Mouse (Mus musculus): ENCODE results near the gene Gpr75. TPM values are rescaled to one million over a fixed set of nuclear protein-coding genes. Genes with fewer than 3 reads are reported as not detected.

Gpr75 gene
- polyA plus RNA-seq (2015; fragmentation: Nextera tagmentation; extraction: Ambion mirVana) = 0.32 and 0.36 TPM in 2 replicates

DNA sequence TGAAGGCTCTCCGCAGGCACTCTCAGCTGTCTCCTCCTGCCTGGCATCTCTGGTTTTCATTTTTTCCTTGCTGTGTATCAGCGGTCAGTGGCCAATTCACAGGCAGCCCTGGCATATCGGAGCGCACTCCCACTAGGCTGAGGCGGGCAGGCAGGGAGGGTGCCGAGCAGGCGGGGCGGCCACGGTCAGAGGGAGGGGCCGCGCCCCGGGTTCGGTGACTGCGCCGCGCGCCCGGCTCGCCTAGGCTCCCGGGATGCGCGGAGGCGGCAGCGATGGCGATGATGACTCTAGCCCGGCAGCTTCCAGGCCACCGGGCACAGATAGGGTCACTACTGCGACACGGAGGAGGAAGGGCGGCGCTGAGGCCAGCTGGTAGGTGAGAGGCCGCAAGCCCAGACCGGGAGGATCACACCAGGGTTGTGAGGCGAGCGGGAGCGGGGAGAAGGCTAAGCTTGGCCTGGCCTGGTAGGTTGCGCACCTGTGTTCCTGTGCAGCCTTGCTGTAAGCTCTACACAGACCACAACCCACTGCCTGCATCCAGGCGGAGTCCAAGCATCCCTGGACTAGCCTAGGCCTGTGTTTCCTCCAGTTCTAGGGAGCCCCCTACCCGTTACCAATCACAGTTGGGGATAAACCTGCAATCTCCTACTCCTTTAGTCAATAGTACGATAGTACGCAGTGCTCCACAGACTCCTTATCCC lies at the start of gene Gpr75, which contains the start of gene Asb3:
Gene Gpr75 (plus strand): TSS at position 188 of the 701 bp plus-strand sequence.
Gene Asb3 (plus strand): TSS at position 246 of the 701 bp plus-strand sequence.
- WGBS = 4% methylated on average over 41 of the region's 41 CpGs

DNA sequence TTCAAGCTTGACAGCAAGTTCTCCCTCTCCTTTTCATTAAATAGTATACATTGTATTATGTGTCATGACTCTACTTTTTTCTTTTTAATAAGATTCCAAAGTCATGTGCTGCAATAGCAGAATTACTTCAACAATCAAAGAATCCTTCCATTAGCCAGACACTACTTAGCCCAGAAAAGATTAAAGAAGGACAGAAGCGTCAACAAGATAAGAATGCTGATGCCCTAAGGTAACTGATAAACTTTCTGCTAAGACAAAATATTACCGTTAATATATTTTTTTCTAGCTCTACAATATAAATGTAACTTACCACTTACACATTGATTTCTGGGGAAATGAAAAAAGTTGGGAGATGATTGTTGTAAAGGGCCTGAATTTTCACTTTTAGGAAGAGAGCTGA lies 46.4 kb upstream of the Gpr75 start:
- Histone ChIP-seq H3K4me1 (ENCODE audit: control insufficient read depth, insufficient read depth, low read length) (no peaks in the 10 kb centered on the region), H3K9ac (ENCODE audit: low read length) (no peak overlapping the region), H3K36me3 (ENCODE audit: control insufficient read depth, insufficient read depth, low read length) (peaks cover 12% of the 10 kb centered on the region; the same call in 1 of the 2 replicates), H3K4me2 (ENCODE audit: low read depth, low read length) (no peak overlapping the region), H3K27ac (ENCODE audit: low read length) (no peak overlapping the region), H3K9me3 (replicated peaks; ENCODE audit: control insufficient read depth, low read length) (no peaks in the 10 kb centered on the region), H3K27me3 (ENCODE audit: control insufficient read depth, insufficient read depth, low read length) (no peaks in the 10 kb centered on the region), H3K4me3 (replicated peaks; ENCODE audit: low read length) (no peak overlapping the region)
- 88% methylated on average over 2 of the region's 2 CpGs for WGBS
- no peak for ATAC-seq (ENCODE audit: insufficient read depth, low FRiP score)

More for the DNA sequence above, at the start of gene Gpr75, which contains the start of gene Asb3:
- H3K4me1 ChIP-seq (ENCODE audit: control insufficient read depth, insufficient read depth, low read length) = no peaks in the 10 kb centered on the region
- peak; percentile 92 for ATAC-seq (ENCODE audit: insufficient read depth, low FRiP score)
- peaks cover under 1% of the 10 kb centered on the region; the same call in 1 of the 2 replicates for H3K36me3 ChIP-seq (ENCODE audit: control insufficient read depth, insufficient read depth, low read length)
- H3K4me2 ChIP-seq (ENCODE audit: low read depth, low read length) = peak within 1 kb of the TSS; percentile 91
- no peaks in the 10 kb centered on the region for H3K9me3 ChIP-seq (replicated peaks; ENCODE audit: control insufficient read depth, low read length)
- H3K9ac ChIP-seq (ENCODE audit: low read length) = peak within 1 kb of the TSS; percentile 67
- H3K4me3 ChIP-seq (replicated peaks; ENCODE audit: low read length) = peak within 1 kb of the TSS; percentile 48
- no peak within 1 kb of the TSS for H3K27ac ChIP-seq (ENCODE audit: low read length)
- no peaks in the 10 kb centered on the region for H3K27me3 ChIP-seq (ENCODE audit: control insufficient read depth, insufficient read depth, low read length)

DNA sequence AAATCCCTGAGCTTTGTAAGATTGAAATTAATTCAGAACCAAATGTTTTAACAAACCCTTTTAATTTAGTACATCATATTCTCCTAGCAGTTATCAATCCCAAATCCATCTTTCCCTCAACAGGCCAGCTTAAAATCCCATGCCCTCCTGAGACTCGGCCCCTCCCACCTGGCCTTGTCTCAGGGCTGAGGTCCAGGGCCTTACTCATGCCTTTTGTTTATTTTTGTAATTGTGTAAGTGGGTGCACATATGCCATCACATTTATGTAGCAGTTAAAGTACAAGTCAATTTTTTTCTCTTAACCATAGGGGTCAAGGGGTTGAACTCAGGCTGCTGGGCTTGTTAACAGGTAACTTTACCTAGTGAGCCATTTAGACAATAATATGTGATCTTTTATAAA lies 40.8 kb upstream of the Gpr75 start:
- H3K9me3 ChIP-seq (replicated peaks; ENCODE audit: control insufficient read depth, low read length) = no peaks in the 10 kb centered on the region
- H3K4me3 ChIP-seq (replicated peaks; ENCODE audit: low read length) = no peak overlapping the region
- no peak overlapping the region for H3K27ac ChIP-seq (ENCODE audit: low read length)
- H3K36me3 ChIP-seq (ENCODE audit: control insufficient read depth, insufficient read depth, low read length) = peaks cover 2% of the 10 kb centered on the region; the same call in 1 of the 2 replicates
- no peaks in the 10 kb centered on the region for H3K4me1 ChIP-seq (ENCODE audit: control insufficient read depth, insufficient read depth, low read length)
- H3K9ac ChIP-seq (ENCODE audit: low read length) = no peak overlapping the region
- WGBS = 86% methylated on average over 1 of the region's 1 CpGs
- ATAC-seq (ENCODE audit: insufficient read depth, low FRiP score) = no peak
- H3K4me2 ChIP-seq (ENCODE audit: low read depth, low read length) = no peak overlapping the region
- no peaks in the 10 kb centered on the region for H3K27me3 ChIP-seq (ENCODE audit: control insufficient read depth, insufficient read depth, low read length)

DNA sequence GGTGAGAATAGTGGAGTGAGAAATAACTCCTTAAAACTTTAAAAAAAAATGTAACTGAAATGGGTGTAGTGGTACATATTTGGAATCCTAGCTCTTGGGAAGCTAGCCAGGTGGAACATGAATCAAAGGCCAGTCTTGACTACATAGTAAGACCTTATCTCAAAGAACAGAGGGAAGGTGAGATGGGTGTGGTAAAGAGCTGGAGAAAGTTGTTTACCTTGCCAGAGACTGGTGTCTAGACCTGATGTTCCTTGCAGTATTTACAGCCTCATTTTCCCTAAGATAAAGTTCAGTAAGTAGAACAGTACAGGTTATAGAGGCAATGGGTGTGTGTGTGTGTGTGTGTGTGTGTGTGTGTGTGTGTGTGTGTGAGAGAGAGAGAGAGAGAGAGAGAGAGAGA lies 12.7 kb upstream of the Gpr75 start:
- no peaks in the 10 kb centered on the region for H3K9me3 ChIP-seq (replicated peaks; ENCODE audit: control insufficient read depth, low read length)
- no peak overlapping the region for H3K4me3 ChIP-seq (replicated peaks; ENCODE audit: low read length)
- H3K36me3 ChIP-seq (ENCODE audit: control insufficient read depth, insufficient read depth, low read length) = peaks cover 16% of the 10 kb centered on the region
- H3K4me2 ChIP-seq (ENCODE audit: low read depth, low read length) = no peak overlapping the region
- no peak overlapping the region for H3K27ac ChIP-seq (ENCODE audit: low read length)
- no peaks in the 10 kb centered on the region for H3K27me3 ChIP-seq (ENCODE audit: control insufficient read depth, insufficient read depth, low read length)
- no peak for ATAC-seq (ENCODE audit: insufficient read depth, low FRiP score)
- H3K9ac ChIP-seq (ENCODE audit: low read length) = no peak overlapping the region
- H3K4me1 ChIP-seq (ENCODE audit: control insufficient read depth, insufficient read depth, low read length) = no peaks in the 10 kb centered on the region

DNA sequence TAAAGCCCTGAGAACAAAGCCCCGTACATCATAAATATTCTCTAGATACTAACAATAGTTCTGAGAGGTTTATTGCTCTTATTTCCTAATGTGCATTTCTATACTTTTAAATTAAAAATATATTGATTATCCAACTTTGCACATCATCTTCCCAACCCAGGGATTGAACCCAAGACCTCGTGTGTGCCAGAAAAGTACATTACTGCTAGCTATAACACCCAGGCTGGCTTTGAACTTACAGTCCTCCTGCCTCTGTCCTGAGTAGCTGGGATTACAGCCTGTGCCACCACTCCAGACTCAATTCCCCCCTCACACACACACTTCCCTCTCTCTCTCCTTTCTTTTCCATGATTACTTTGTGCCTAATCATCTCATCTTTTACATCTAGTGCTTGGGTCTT lies 3.0 kb downstream of the Gpr75 start:
- Histone ChIP-seq H3K36me3 (ENCODE audit: control insufficient read depth, insufficient read depth, low read length) (no peaks in the 10 kb centered on the region), H3K9ac (ENCODE audit: low read length) (no peak overlapping the region), H3K4me1 (ENCODE audit: control insufficient read depth, insufficient read depth, low read length) (no peaks in the 10 kb centered on the region), H3K9me3 (replicated peaks; ENCODE audit: control insufficient read depth, low read length) (no peaks in the 10 kb centered on the region), H3K4me3 (replicated peaks; ENCODE audit: low read length) (no peak overlapping the region), H3K27me3 (ENCODE audit: control insufficient read depth, insufficient read depth, low read length) (no peaks in the 10 kb centered on the region), H3K27ac (ENCODE audit: low read length) (no peak overlapping the region), H3K4me2 (ENCODE audit: low read depth, low read length) (no peak overlapping the region)
- ATAC-seq (ENCODE audit: insufficient read depth, low FRiP score) = no peak
- WGBS = 88% methylated on average over 2 of the region's 2 CpGs

DNA sequence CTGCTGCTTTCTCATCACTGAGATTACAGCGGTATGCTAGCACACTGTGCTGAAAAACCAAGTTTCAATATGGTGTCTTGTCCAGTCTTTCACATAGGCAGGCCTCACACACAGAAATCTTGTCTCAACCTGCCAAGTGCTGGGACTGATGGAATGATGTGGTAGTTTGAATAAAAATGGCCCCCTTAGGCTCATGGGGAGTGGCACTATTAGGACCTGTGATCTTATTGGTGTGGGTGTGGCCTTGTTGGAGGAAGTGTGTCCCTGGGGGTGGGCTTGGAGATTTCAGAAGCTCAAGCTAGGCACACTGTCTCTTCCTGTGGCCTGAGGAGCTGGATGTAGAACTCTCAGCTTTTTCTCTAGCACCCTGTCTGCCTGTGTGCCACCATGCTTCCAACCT lies 11.0 kb downstream of the Gpr75 start:
- no peak for ATAC-seq (ENCODE audit: insufficient read depth, low FRiP score)
- H3K9ac ChIP-seq (ENCODE audit: low read length) = no peak overlapping the region
- 88% methylated on average over 1 of the region's 1 CpGs for WGBS
- no peaks in the 10 kb centered on the region for H3K27me3 ChIP-seq (ENCODE audit: control insufficient read depth, insufficient read depth, low read length)
- no peak overlapping the region for H3K4me2 ChIP-seq (ENCODE audit: low read depth, low read length)
- H3K4me1 ChIP-seq (ENCODE audit: control insufficient read depth, insufficient read depth, low read length) = no peaks in the 10 kb centered on the region
- H3K36me3 ChIP-seq (ENCODE audit: control insufficient read depth, insufficient read depth, low read length) = no peaks in the 10 kb centered on the region
- no peak overlapping the region for H3K27ac ChIP-seq (ENCODE audit: low read length)
- no peaks in the 10 kb centered on the region for H3K9me3 ChIP-seq (replicated peaks; ENCODE audit: control insufficient read depth, low read length)
- H3K4me3 ChIP-seq (replicated peaks; ENCODE audit: low read length) = no peak overlapping the region

DNA sequence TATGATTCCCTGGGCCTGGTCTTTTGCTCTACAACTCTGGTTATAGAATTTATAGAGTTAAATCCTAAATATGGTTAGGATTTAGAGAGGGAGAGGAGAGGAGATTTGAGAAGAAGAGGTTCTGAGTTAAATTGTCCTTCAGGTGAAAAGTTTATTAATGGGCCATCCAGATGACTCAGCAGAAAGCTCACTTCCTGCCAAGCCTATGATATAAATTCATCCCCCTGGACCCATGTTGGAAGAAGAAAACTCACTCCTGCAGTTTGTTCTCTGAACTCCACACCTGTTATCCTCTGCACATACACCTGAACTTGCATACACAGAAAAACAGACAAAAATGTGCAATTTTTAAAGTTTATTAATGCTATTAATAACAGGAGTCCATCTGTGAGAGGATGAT lies 14.2 kb downstream of the Gpr75 start:
- no peaks in the 10 kb centered on the region for H3K27me3 ChIP-seq (ENCODE audit: control insufficient read depth, insufficient read depth, low read length)
- H3K9me3 ChIP-seq (replicated peaks; ENCODE audit: control insufficient read depth, low read length) = no peaks in the 10 kb centered on the region
- no peak overlapping the region for H3K27ac ChIP-seq (ENCODE audit: low read length)
- H3K9ac ChIP-seq (ENCODE audit: low read length) = no peak overlapping the region
- no peak overlapping the region for H3K4me3 ChIP-seq (replicated peaks; ENCODE audit: low read length)
- no peak for ATAC-seq (ENCODE audit: insufficient read depth, low FRiP score)
- no peaks in the 10 kb centered on the region for H3K4me1 ChIP-seq (ENCODE audit: control insufficient read depth, insufficient read depth, low read length)
- no peak overlapping the region for H3K4me2 ChIP-seq (ENCODE audit: low read depth, low read length)
- no peaks in the 10 kb centered on the region for H3K36me3 ChIP-seq (ENCODE audit: control insufficient read depth, insufficient read depth, low read length)

DNA sequence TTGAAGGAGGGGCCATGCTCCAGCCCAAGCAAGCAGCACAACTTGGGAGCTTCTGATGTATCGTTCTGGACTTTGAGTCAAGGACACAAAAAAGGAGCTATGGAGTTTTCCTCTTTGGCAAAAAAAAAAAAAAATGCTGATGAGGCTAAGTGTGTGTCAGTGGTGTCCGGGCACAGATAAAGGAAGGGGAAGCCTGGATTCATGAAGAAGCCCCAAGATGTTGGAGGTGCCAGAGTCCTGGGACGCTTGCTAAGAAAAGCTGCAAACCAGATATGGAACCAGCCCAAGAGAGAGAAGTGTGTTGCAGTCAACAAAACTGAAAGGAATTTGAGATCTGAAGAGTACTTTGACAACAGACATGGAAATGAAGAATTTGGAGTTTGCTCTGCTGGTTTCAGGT lies 27.2 kb downstream of the Gpr75 start:
- no peak overlapping the region for H3K27ac ChIP-seq (ENCODE audit: low read length)
- H3K4me1 ChIP-seq (ENCODE audit: control insufficient read depth, insufficient read depth, low read length) = no peaks in the 10 kb centered on the region
- H3K9ac ChIP-seq (ENCODE audit: low read length) = no peak overlapping the region
- no peak overlapping the region for H3K4me2 ChIP-seq (ENCODE audit: low read depth, low read length)
- H3K27me3 ChIP-seq (ENCODE audit: control insufficient read depth, insufficient read depth, low read length) = no peaks in the 10 kb centered on the region
- no peaks in the 10 kb centered on the region for H3K36me3 ChIP-seq (ENCODE audit: control insufficient read depth, insufficient read depth, low read length)
- 89% methylated on average over 3 of the region's 3 CpGs for WGBS
- H3K9me3 ChIP-seq (replicated peaks; ENCODE audit: control insufficient read depth, low read length) = no peaks in the 10 kb centered on the region
- no peak overlapping the region for H3K4me3 ChIP-seq (replicated peaks; ENCODE audit: low read length)
- no peak for ATAC-seq (ENCODE audit: insufficient read depth, low FRiP score)

DNA sequence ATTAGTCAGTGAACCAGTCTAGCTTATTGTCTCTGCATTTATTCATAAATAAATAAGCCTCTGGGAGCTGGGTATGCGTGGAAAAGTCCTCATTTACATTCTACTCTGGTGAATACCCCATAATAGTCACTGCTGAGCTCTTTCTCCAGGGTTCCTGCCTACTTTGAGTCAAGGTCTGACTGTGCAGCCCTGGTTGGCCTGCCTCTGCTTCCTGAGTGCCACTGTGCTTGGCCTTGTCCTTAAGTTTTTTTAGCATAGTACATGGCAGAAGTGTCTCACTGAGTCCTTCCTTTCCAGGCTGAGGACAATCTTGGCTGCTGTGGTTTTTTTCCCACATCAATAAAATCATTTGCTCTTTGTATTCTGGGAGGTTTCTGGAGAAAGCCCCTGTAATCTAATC lies 35.5 kb downstream of the Gpr75 start:
- H3K4me3 ChIP-seq (replicated peaks; ENCODE audit: low read length) = no peak overlapping the region
- H3K9ac ChIP-seq (ENCODE audit: low read length) = no peak overlapping the region
- no peak for ATAC-seq (ENCODE audit: insufficient read depth, low FRiP score)
- H3K4me2 ChIP-seq (ENCODE audit: low read depth, low read length) = no peak overlapping the region
- 71% methylated on average over 1 of the region's 1 CpGs for WGBS
- no peaks in the 10 kb centered on the region for H3K4me1 ChIP-seq (ENCODE audit: control insufficient read depth, insufficient read depth, low read length)
- no peak overlapping the region for H3K27ac ChIP-seq (ENCODE audit: low read length)
- peaks cover 5% of the 10 kb centered on the region; the same call in 1 of the 2 replicates for H3K36me3 ChIP-seq (ENCODE audit: control insufficient read depth, insufficient read depth, low read length)
- no peaks in the 10 kb centered on the region for H3K9me3 ChIP-seq (replicated peaks; ENCODE audit: control insufficient read depth, low read length)
- H3K27me3 ChIP-seq (ENCODE audit: control insufficient read depth, insufficient read depth, low read length) = no peaks in the 10 kb centered on the region

Data from stomach, embryonic 16.5 days (tissue).